Mouse (Mus musculus): Measurements from ENCODE around the gene Gdnf. TPM values are rescaled to one million over a fixed set of nuclear protein-coding genes. Genes with fewer than 3 reads are reported as not detected.

Gdnf gene
- total and polyA plus RNA-seq, 3 experiments, result not detected

- Histone ChIP-seq H3K27ac (ENCODE audit: control insufficient read depth, low read depth, low read length) (no peak overlapping the region), H3K9me3 (replicated peaks; ENCODE audit: insufficient read depth, low read length) (no peaks in the 10 kb centered on the region), H3K4me1 (ENCODE audit: control insufficient read depth in 1 of 2, insufficient read depth in 2 of 2, low read length in 2 of 2) (no peaks in the 10 kb centered on the region), H3K4me3 (ENCODE audit: control insufficient read depth in 1 of 2, insufficient read depth in 1 of 2, low read depth in 2 of 2, low read length in 2 of 2) (no peak overlapping the region), H3K9ac (ENCODE audit: control insufficient read depth, low read depth, low read length, poor library complexity, severe bottlenecking) (no peak overlapping the region), H3K36me3 (ENCODE audit: control insufficient read depth in 1 of 2, insufficient read depth in 2 of 2, low read length in 2 of 2) (no peaks in the 10 kb centered on the region), H3K27me3 (ENCODE audit: control insufficient read depth in 1 of 2, insufficient read depth in 2 of 2, low read length in 2 of 2) (no peaks in the 10 kb centered on the region; a peak in 1 of 4 replicates), H3K79me2 (ENCODE audit: control insufficient read depth, insufficient read depth, low read length, poor library complexity) (no peaks in the 10 kb centered on the region)
- TF ChIP-seq TBP (IDR thresholded peaks at IDR 0.05; ENCODE audit: low read depth, low read length) (no peak), POLR2AphosphoS2 (IDR thresholded peaks at IDR 0.05; ENCODE audit: low read length) (no peak), ETS1 (IDR thresholded peaks at IDR 0.05; ENCODE audit: low read depth, low read length) (no peak), ZC3H11A (IDR thresholded peaks at IDR 0.05; ENCODE audit: low read depth, low read length) (no peak), POLR2A (IDR thresholded peaks at IDR 0.05; ENCODE audit: control insufficient read depth in 1 of 2, insufficient read depth in 1 of 2, low read depth in 1 of 2, low read length in 2 of 2, poor library complexity in 1 of 2) (no peak), MYC (IDR thresholded peaks at IDR 0.05; ENCODE audit: low read depth, low read length) (no peak), ZNF384 (IDR thresholded peaks at IDR 0.05; ENCODE audit: low read depth, low read length) (no peak), NRF1 (IDR thresholded peaks at IDR 0.05; ENCODE audit: insufficient read depth, low read depth, low read length, poor library complexity, severe bottlenecking) (no peak), NELFE (IDR thresholded peaks at IDR 0.05; ENCODE audit: low read depth, low read length) (no peak), EP300 (IDR thresholded peaks at IDR 0.05; ENCODE audit: low read depth in 1 of 2, low read length in 2 of 2) (no peak), JUND (IDR thresholded peaks at IDR 0.05; ENCODE audit: low read depth, low read length) (no peak), GABPA (IDR thresholded peaks at IDR 0.05; ENCODE audit: low read depth, low read length) (no peak), CTCF (IDR thresholded peaks at IDR 0.05 in 2 of 3, conservative IDR thresholded peaks at IDR 0.05 in 1 of 3; ENCODE audit: control insufficient read depth in 1 of 3, insufficient read depth in 1 of 3, low read depth in 2 of 3, low read length in 3 of 3, poor library complexity in 1 of 3, severe bottlenecking in 1 of 3) (no peak), ELF1 (IDR thresholded peaks at IDR 0.05; ENCODE audit: low read depth, low read length) (no peak), UBTF (IDR thresholded peaks at IDR 0.05; ENCODE audit: borderline replicate concordance, insufficient read depth, low read depth, low read length) (no peak), SIN3A (IDR thresholded peaks at IDR 0.05; ENCODE audit: low read length) (no peak), HCFC1 (IDR thresholded peaks at IDR 0.05; ENCODE audit: low read depth, low read length) (no peak), CHD2 (IDR thresholded peaks at IDR 0.05; ENCODE audit: low read length) (no peak), RAD21 (IDR thresholded peaks at IDR 0.05; ENCODE audit: low read depth, low read length) (no peak)
- no peak for DNase-seq (ENCODE audit: low read depth, low spot score)
Measured at GRCm38 (mm10) chr15:7814917-7815316, 4.3 kb downstream of the Gdnf start.

GRCm38 (mm10) chr15:7815521-7815944, 4.9 kb downstream of the Gdnf start:
- no peak for TF ChIP-seq ZNF384 (IDR thresholded peaks at IDR 0.05; ENCODE audit: low read depth, low read length)
- no peak for TF ChIP-seq POLR2AphosphoS5 (IDR thresholded peaks at IDR 0.05; ENCODE audit: borderline replicate concordance, low read depth, low read length)
- no peak for TF ChIP-seq MAX (IDR thresholded peaks at IDR 0.05; ENCODE audit: low read length)
- no peak for TF ChIP-seq E2F4 (IDR thresholded peaks at IDR 0.05; ENCODE audit: borderline replicate concordance, low read depth, low read length)
- TF ChIP-seq TCF12 (IDR thresholded peaks at IDR 0.05; ENCODE audit: low read depth, low read length), result no peak
- no peak for TF ChIP-seq POLR2A (IDR thresholded peaks at IDR 0.05; ENCODE audit: control insufficient read depth in 1 of 2, insufficient read depth in 1 of 2, low read depth in 1 of 2, low read length in 2 of 2, poor library complexity in 1 of 2)
- TF ChIP-seq ZKSCAN1 (IDR thresholded peaks at IDR 0.05; ENCODE audit: low read depth, low read length), result no peak
- no peak for TF ChIP-seq MYB (IDR thresholded peaks at IDR 0.05; ENCODE audit: low read depth, low read length)
- TF ChIP-seq CHD1 (IDR thresholded peaks at IDR 0.05; ENCODE audit: low read depth, low read length), result no peak
- TF ChIP-seq ELF1 (IDR thresholded peaks at IDR 0.05; ENCODE audit: low read depth, low read length), result no peak
- TF ChIP-seq ETS1 (IDR thresholded peaks at IDR 0.05; ENCODE audit: low read depth, low read length), result no peak
- no peak for TF ChIP-seq TAL1 (IDR thresholded peaks at IDR 0.05; ENCODE audit: low read length)
- no peak for TF ChIP-seq MAZ (IDR thresholded peaks at IDR 0.05; ENCODE audit: low read depth, low read length)
- no peak for TF ChIP-seq MEF2A (IDR thresholded peaks at IDR 0.05; ENCODE audit: extremely low read depth, insufficient replicate concordance, low read depth, low read length, poor library complexity, severe bottlenecking)
- TF ChIP-seq UBTF (IDR thresholded peaks at IDR 0.05; ENCODE audit: borderline replicate concordance, insufficient read depth, low read depth, low read length), result no peak
- TF ChIP-seq NRF1 (IDR thresholded peaks at IDR 0.05; ENCODE audit: insufficient read depth, low read depth, low read length, poor library complexity, severe bottlenecking), result no peak
- no peak for TF ChIP-seq MYC (IDR thresholded peaks at IDR 0.05; ENCODE audit: low read depth, low read length)
- TF ChIP-seq USF2 (IDR thresholded peaks at IDR 0.05; ENCODE audit: borderline replicate concordance in 1 of 2, insufficient read depth in 1 of 2, low read depth in 1 of 2, low read length in 2 of 2), result no peak
- TF ChIP-seq NELFE (IDR thresholded peaks at IDR 0.05; ENCODE audit: low read depth, low read length), result no peak
- Histone ChIP-seq H3K9ac (ENCODE audit: control insufficient read depth, low read depth, low read length, poor library complexity, severe bottlenecking) (no peak overlapping the region), H3K27ac (ENCODE audit: control insufficient read depth, low read depth, low read length) (no peak overlapping the region), H3K4me3 (ENCODE audit: control insufficient read depth in 1 of 2, insufficient read depth in 1 of 2, low read depth in 2 of 2, low read length in 2 of 2) (no peak overlapping the region), H3K9me3 (replicated peaks; ENCODE audit: insufficient read depth, low read length) (no peaks in the 10 kb centered on the region), H3K79me2 (ENCODE audit: control insufficient read depth, insufficient read depth, low read length, poor library complexity) (no peaks in the 10 kb centered on the region), H3K4me1 (ENCODE audit: control insufficient read depth in 1 of 2, insufficient read depth in 2 of 2, low read length in 2 of 2) (no peaks in the 10 kb centered on the region), H3K36me3 (ENCODE audit: control insufficient read depth in 1 of 2, insufficient read depth in 2 of 2, low read length in 2 of 2) (no peaks in the 10 kb centered on the region), H3K27me3 (ENCODE audit: control insufficient read depth in 1 of 2, insufficient read depth in 2 of 2, low read length in 2 of 2) (no peaks in the 10 kb centered on the region; a peak in 1 of 4 replicates)
- DNase-seq (ENCODE audit: low read depth, low spot score), result no peak

Data from MEL (cell line).